Mouse (Mus musculus): ENCODE results near the gene Proser3. TPM values are rescaled to one million over a fixed set of nuclear protein-coding genes. Genes with fewer than 3 reads are reported as not detected.
"Not testable (repeated sequence)": the region's sequence is repeated elsewhere in the genome, so short reads cannot be mapped to it uniquely, and the experiment has no call there.

Proser3 gene
- total RNA-seq, 2 experiments from 2014 or later: 4.6 to 5.3 TPM

DNA sequence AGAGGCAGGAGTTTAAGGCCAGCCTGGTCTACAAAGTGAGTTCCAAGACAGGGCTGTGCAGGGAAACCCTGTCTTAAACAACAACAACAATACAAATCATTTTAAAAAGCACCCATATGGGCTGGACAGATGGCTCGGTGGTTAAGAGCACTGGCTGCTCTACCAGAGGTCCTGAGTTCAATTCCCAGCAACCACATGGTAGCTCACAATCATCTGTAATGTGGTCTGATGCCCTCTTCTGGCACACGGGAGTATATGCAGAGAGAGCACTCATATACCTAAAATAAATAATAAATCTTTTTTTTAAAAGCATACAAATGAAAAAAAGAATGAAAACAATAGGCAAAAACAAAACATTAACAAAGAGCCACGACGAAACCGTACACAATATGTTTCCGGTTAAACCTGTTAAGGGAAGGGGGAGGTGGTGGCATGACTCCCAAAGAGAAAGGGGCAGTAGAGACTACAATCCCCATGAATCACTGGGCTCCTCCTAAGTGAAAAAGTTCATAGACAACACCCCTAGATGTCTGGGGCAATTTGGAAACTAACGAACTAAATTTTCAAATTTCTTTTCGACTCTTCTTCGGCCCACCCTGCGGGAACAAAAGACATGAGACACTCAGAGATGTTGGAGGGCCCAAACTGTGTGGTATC, 526 bp downstream of the Proser3 start:
- intact Hi-C loops (cut with DNase I): loop anchor here (5.0 kb wide), 1 partner anchor 59 kb away; the partner anchor contains the start of gene Prodh2

DNA sequence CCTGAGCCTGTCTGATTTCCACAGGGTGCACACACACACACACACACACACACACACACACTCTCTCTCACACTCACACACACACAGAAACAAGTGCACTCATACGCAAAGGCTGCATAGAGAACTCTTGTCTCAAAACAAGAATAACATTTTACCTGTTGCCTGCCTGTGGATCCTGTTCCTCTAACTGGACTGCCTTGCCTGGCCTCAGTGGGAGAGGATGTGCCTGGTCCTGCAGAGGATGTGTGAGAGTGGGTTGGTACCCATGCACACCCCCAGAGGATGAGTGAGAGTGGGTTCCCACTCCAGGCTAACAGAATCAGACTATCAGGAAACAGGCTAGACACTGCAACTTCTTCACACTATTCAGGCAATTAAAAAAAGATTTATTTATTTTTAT, 1.5 kb downstream of the Proser3 start:
- intact Hi-C loops (cut with DNase I): loop anchor here (5.0 kb wide), 1 partner anchor 58 kb away; the partner anchor contains the start of gene Prodh2
- no peak for DNase-seq

More for the DNA sequence above, 526 bp downstream of the Proser3 start:
- DNase-seq: no peak

DNA sequence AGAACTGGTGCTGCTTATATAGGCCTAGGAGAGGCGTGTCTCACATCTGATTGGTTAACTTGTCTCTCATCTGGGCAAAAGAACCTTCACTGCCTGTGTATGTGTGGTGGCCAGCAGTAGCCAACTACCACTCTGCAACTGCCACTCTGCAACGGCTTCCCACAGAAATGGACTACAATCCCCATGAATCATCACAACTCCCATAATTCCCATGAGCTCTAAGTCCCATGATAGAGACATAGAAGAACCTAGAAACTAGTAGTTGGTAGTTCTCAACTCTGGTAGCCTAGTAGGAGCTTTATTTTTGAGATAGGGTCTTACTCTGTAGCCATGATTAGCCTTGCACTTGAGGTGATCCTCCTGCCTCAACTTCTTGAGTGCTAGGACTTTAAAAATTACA, 2.2 kb downstream of the Proser3 start:
- intact Hi-C loops (cut with DNase I): loop anchor here (5.0 kb wide), 1 partner anchor 58 kb away; the partner anchor contains the start of gene Prodh2
- DNase-seq: no peak

DNA sequence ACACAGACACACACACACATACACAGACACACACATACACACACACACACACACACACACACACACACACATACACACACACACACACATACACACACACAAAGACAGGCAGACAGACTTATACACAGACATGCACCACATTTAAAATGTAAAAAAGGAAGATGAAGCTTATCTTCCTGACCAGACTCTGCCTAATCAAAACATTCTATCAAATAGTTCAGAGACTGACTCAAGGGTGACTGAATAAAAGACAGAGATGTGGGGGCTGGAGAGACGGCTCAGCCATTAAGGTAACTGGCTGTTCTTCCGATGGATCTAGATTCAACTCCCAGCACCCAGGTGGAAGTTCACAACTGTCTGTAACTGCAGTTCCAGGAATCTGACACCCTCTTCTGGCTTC, 7.8 kb downstream of the Proser3 start:
- DNase-seq: no peak
- intact Hi-C loops (cut with DNase I): no loop called here

DNA sequence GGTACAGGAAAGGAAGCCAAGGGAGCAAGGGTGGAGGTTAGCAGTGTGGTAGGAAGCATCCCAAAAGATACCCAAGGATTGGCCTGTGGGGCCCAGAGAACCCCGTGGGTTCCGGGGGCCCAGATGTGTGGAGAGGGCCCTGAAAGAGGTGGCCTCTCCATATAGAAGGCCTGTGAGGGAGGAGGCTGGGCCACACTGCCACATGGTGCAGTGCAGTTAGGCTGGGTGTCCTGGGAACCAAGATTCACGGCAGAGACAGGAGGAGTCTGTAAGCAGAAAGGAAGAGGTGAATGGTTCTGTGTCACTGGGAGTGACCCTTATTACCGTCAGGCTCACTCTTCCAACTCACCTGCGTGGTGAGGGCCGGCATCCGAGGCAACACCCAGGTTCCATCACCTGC, 11.5 kb downstream of the Proser3 start:
- DNase-seq: no peak
- intact Hi-C loops (cut with DNase I): no loop called here

DNA sequence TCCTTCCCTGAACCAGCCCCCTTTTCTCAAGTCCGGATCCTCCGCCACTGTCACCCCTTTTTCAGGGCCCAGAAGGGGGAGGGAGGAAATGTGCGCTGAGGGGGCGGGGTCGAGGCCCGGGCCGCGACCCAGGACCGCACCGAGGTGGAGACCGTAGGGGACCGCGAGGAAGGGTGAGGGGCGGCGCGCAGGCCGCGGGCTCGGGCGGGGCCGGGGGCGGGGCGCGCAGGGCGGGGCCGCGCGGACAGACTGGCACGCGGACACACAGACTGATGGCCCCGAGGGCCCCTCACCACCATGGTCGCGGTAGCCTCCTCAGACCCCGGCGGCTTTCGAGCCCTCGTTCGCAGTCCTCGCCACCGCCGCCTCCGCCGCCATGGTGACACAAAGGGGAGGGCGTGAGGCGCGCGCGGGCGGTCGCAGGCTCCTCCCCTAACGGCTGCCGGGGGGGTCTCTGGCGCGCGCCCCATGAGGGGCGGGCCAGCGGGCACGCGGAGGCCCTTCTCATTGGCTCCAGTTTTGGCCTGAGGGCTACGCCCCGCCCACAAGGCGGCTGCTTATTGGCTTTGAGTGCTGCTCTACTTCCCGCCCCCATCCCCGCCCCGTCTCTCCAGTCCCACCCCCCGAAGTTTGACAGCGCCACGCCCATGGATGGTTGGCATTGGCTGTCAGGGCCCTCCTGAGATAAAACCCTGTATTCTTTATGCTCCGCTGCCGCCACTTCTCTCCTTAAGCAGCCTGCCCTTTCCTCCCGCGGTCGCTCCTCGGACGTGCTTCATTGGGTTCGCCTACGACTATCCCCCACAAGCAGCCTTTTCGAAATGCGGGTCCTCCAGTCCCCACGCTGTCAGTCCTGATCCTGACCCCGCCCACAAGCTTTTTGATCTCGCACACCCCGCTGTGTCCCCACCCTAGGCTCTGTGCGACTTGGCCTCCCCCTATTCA, 17.2 kb downstream of the Proser3 start, which contains the start of gene Arhgap33:
TSS of gene Arhgap33 (minus strand) at position 428 of the 945 bp plus-strand sequence.
- intact Hi-C loops (cut with DNase I): no loop called here
- peak; percentile 96 to 97 for DNase-seq

DNA sequence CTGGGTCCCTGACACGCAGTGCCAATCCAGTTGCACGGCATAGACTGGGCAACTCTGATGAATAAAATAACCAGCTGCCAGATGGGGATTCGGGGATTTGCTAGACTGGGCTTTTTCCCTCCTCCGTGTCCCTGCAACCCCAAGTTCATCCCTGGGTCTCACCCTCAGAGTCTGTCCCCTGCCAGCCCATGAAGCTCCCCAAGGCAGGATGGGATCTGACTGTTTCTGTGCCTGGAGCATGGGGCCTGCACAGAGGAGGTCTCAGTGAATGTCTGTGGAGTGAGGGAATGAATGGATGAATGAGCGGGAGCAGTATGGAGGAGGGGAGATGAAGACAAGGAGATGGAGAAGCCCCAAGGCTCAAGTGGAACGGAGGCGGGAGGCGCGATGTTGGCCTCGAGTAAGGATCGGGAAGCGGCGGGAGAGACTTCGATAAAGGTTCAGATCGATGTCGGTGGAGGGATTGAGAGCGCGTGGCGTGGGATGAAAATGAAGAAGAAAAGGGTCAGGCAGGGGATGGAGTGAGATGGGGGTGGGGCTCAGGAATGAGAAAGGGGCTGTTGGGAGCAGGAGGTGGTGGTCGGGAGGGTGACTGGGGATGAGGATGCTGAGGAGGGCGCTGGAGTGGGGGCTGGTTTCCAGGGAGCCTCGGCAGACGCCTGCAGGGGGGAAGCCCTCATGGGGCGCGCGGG, 18.0 kb downstream of the Proser3 start:
- intact Hi-C loops (cut with DNase I): no loop called here
- no peak for DNase-seq

DNA sequence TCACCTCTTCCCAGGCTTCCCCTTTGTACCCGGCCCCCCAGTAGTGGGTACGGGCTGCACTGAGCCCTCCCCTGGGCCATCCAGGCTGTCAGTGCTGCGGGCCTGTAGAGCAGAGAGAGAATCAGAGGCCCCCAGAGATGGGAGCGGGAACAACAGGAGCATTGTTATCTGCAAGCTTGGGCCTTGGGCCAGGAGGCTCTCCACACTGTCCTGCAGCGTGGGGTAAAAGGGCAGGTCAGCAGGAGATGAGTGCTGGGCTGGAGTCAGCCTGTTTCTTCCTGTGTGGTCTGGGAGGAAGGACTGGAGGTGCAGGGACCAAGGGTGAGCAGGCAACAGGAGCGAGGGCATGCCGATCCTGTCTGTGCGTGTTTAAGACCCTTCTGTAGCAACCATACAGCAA, 19.2 kb downstream of the Proser3 start:
- peak; percentile 43 to 55 for DNase-seq
- intact Hi-C loops (cut with DNase I): no loop called here

DNA sequence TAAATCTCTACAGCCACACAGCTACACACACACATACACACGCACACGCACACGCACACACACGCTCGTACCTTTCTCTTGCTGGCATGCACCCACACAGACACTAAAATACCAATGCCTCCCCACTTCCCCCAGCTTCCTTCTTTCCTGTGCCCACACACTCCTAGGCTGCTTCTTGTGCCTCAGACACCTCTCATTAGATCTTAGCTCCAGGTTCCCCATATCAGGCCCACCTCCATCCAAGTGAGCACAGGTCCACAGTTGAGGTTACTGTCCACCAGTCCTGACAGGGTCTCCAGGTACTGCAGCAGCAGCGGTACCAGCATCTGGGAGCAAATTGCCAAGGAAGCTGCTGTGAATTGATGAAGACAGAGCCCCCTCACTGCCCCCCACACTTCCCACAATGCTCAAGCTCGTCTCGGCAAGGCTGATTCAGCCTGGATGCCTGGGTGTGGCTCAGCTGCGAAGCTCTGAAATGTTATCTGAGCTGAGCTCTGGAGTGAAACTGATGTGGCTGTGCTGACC, 20.7 kb downstream of the Proser3 start:
- intact Hi-C loops (cut with DNase I): no loop called here

DNA sequence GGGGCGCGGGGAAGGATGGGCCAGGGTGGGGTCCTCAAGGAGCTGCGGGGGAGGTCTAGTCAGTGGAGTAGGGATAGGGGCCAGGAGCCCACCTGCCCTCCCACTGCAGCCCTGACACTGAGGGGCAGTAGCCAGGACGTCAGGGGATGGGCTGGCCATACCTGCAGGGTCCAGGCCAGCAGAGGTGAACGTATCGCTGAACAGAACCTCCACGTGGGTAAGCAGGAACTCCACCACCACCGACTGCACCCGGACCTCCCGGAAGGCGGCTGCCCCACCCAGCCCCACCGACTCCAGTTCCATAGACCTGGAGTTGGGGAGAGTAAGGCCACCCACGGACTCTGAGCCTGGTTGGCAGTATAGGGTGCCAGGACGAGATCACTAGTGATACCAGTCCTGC, 25.1 kb downstream of the Proser3 start:
- intact Hi-C loops (cut with DNase I): no loop called here
- no peak for DNase-seq

More for the DNA sequence above, 20.7 kb downstream of the Proser3 start:
- peak in 1 of 2 experiments; percentile 1 for DNase-seq

DNA sequence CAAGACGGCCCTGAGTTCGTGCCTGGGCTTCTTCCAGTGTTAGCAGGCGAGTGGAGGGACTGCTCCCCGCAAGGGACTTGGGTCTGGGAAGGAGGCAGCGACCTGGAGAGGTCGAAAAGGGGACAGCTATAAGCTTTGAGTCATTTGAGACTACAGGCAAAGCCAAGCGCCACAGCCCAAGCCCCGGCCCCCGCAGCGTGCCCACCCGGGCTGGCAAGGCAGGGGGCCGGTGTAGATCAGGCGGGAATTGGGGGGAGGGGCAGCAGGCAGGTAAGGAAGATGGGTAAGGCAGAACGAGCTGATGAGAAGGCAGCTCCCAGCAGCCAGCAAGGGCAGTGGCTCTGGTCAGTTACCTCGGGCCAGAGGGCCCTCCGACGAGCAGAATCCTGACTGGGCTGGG, 25.7 kb downstream of the Proser3 start:
- no peak for DNase-seq
- intact Hi-C loops (cut with DNase I): no loop called here

DNA sequence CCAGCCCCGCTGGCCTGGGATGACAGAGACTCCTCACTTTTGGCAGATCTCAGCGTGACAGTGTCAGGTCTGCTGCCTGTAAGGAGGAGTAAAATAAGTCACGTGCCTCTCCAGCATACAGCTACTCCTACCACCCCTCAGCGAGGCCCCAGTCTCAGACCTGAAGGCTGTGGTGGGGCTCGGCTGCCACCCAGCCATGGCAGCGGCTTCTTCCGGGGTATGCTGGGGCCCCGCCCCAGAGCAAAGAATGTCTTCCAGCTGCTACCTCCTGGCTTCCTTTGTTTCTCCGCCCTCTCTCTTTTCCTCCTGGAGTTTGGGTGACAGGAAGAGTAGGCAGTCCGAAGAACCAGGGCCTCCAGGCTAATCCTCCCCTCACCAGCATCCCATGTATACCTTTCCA, 26.1 kb downstream of the Proser3 start:
- intact Hi-C loops (cut with DNase I): no loop called here
- DNase-seq: no peak

DNA sequence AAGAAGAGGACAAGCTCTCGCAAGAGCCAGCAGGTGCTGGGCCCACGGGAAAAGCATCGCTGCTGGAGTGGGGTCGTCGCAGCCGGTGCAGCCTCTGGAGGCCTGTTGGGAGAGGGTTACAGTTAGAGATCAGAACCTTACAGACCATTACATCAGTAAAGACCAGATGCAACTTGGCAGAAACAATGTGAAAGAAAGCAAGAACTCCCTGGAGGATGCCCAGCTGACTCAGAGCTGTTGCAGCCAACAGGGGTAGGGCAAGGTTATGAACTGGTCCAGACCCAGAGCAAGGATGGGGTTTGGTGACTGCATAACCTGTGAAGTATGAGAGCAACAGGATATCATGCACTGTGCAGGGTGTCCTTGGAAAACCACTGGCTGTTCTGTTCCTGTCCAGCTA, 27.6 kb downstream of the Proser3 start:
- DNase-seq: no peak
- intact Hi-C loops (cut with DNase I): no loop called here

DNA sequence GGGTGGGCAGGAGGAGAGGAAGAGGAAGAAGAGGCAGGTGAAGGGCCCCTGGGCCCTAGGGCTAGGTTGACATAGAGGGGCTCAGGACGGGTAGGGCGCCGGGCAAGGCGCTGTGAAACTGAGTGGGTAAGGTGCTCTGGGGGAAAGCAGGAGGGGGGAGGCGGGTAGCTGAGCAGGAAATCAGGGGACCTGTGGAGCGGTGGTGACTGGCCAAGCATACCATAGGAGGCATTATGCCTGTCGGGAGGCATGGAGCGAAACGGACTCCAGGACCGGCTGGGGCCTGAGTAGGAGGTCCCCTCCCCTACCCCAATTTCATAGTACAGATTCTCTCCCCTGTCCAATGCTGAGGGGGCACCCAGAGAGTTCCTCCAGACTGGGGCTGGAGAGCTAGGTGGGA, 29.2 kb downstream of the Proser3 start:
- intact Hi-C loops (cut with DNase I): no loop called here
- DNase-seq: no peak

DNA sequence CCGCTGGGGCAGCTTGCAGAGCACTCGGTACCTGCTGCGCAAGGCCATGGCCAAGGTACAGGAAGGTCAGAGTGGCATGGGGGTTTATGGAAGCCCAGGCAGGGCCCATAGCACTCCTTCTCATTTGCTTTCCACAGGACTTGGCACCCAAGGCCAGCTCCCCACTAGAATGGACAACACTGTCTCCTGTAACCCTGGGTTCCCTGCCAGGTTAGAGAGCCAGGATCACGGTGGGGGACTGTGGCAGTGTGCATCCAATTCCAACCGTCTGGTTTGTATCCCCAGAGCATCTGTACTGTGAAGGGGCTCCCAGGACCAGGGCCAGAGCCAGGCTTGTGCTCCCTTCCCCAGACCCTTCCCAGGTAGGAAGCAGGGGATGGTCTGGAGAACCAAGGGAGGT, 31.2 kb downstream of the Proser3 start:
- no peak for DNase-seq
- intact Hi-C loops (cut with DNase I): no loop called here

DNA sequence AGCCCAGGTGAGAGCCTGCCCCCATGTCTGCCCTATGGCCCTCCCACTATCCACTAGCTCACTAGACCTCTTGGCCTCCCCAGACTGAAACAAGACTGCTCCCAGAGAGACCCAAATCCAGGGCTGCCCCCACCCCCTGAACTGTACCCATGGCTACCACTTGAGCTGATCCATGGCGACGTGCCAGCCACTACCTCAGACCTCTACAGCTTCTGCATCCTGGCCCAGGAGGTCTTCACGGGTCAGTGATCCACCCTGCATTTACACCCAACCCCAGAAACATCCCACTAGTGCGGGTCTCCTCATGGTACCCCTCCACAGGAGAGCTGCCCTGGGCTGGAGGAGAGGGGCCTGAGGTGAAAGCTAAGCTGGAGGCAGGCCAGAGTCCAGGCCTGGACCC, 31.7 kb downstream of the Proser3 start:
- DNase-seq: no peak
- intact Hi-C loops (cut with DNase I): no loop called here

DNA sequence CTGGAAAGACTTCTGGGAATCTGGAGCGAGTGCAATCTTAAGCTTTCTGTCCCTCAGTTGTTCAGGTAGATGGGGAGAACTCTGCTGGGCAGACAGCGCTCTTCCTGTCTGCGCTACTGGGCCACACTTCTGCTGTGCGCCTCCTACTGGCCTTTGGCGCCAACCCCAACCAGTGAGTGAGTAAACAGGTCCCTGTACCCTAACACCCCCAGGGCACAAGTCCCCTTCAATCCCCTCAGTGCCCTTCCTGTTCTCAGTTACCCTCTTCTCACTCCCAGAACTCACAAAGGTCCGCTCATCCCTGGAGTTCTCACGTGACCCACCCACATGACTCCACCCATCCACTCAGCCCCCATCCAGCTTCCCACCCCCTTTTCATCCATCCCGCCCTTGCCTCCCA, 33.8 kb downstream of the Proser3 start:
- no peak for DNase-seq
- intact Hi-C loops (cut with DNase I): no loop called here

DNA sequence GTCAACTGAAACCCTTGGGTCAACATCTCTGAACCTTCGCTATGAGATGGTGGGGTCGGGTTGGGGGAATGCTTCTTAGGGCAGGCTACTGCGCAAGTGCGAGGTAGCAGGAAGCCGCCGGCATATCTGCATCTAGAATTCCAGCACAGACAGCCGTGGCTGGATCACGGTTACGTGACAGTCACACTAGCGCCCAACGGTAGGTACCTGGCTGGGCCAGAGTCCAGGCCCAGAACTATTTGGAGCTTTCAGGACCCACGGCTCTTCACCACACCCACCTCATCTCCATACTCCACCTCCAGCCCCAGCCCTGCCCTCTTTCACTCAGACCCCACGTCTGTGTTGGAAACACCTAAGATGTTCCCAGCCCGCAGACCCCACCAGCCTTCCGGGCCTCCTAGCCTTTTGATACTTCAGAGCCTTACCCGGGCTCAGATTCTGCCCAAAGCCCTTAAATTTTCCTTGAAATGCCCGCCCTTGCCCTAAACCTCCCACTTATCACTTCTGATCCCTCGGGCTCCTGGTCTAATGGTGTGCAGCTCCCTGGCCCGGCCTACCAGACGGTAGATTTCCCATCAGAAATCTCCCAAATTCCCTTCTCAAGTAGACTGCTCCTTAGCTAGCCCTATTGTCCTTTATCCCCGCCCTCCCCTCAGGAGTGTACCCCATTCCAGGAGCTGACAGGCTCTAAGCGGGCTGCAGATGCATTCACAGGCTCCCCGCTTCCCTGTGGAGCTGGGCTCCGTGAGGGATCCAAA, 36.9 kb downstream of the Proser3 start:
- intact Hi-C loops (cut with DNase I): no loop called here
- DNase-seq: no peak

DNA sequence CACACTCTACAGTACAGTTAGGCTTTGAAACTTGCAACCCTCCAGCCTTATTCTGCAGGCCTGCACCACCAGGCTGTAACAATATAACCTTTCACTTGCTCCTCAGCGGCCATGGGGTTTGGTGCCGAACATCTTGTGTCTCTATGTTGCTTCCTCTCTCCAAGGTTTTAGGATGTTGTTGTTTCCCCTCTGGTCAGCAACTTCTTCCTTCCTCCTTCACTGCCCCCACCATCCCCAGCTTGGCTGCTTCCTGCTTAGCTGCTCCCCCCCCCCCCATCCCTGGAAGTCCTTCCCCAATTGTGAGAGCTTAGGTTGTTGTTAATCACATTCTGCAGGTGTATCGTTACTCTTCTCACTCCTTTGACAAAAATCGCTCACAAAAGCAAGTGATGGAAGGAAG, 44.0 kb downstream of the Proser3 start:
- DNase-seq: no peak
- intact Hi-C loops (cut with DNase I): no loop called here

DNA sequence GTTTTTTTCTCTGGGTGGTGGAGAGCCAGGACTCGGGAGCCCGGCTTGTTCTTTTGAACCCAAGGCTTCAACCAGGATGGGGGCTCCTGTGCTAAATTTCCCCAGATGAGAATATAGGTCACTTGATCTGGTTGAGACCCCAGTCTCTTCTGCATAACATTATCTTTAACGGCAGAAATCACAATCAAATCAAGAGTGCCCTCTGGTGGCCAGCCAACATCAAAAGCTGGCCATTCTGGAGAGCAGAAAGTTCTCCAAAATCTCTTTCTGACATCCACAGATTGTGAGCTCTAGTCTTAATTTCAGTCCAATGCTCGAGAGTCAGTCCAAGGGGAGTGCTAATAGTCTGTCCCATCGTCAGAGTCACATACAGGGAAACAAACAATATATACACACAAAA, 50.9 kb downstream of the Proser3 start:
- DNase-seq: not testable (repeated sequence)

More for the DNA sequence above, 50.9 kb downstream of the Proser3 start:
- intact Hi-C loops (cut with DNase I): not testable (repeated sequence)

Data from heart, postnatal 14 days (tissue).